Mouse (Mus musculus) mouse trophoblast stem cell (cell line): Measurements from ENCODE around the gene Wars.

Experiments used
- in situ Hi-C, 2 experiments: fragments of 300-500 bp; cut with MseI, MboI; formaldehyde crosslinking; loops; 2 replicates in 1 of 2; 3 replicates in 1 of 2; pipeline ENCODE4 v1.15.1; 2025

The Wars gene

GRCm38 (mm10) chr12:108826958-108827535, 66.9 kb downstream of the Wars start:
- in situ Hi-C loops, result no loop called here

- in situ Hi-C loops, result no loop called here
Observed at GRCm38 (mm10) chr12:108826282-108826957, 67.6 kb downstream of the Wars start.

GRCm38 (mm10) chr12:108825561-108826224, 68.3 kb downstream of the Wars start:
- in situ Hi-C loops, result no loop called here

- in situ Hi-C loops, result no loop called here
Observed at GRCm38 (mm10) chr12:108824225-108824874, 69.6 kb downstream of the Wars start.

- in situ Hi-C loops, result no loop called here
Observed at GRCm38 (mm10) chr12:108823036-108823435, 70.9 kb downstream of the Wars start.

GRCm38 (mm10) chr12:108820461-108820860, 73.5 kb downstream of the Wars start:
- in situ Hi-C loops, result no loop called here

GRCm38 (mm10) chr12:108816569-108816968, 77.4 kb downstream of the Wars start:
- in situ Hi-C loops, result no loop called here

GRCm38 (mm10) chr12:108814470-108814869, 79.5 kb downstream of the Wars start:
- in situ Hi-C loops, result no loop called here

GRCm38 (mm10) chr12:108812463-108812862, 81.5 kb downstream of the Wars start:
- in situ Hi-C loops, result no loop called here

- in situ Hi-C loops, result no loop called here
Observed at GRCm38 (mm10) chr12:108811133-108811532, 82.8 kb downstream of the Wars start.

GRCm38 (mm10) chr12:108810309-108810708, 83.7 kb downstream of the Wars start:
- in situ Hi-C loops, result no loop called here
